Mouse (Mus musculus): ENCODE results near the gene Pomgnt1.

DNA sequence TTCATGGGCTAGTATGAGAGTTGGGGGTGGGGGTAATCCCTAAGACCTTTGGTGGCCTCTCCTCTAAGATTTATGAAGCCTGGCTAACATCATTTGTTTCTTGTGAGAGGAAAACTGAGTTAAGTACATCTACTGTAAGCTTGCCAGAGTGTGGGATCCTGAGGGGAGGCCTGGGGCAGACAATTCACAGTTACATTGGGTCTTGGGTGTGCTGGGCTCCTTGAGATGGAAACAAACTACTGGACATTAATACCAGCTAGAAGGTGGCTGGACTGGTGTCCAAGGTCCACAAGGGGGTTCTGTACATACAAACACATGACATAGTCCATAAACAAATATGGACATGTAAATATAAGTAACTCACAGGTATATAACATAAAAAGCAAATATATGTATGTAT, 51.5 kb downstream of the Pomgnt1 start:
- TF ChIP-seq CTCF (IDR thresholded peaks at IDR 0.05) (no peak), EP300 (IDR thresholded peaks at IDR 0.05) (no peak)
